21 mouse cellular contexts compared by ENCODE assay signal in the genomic region with DNA sequence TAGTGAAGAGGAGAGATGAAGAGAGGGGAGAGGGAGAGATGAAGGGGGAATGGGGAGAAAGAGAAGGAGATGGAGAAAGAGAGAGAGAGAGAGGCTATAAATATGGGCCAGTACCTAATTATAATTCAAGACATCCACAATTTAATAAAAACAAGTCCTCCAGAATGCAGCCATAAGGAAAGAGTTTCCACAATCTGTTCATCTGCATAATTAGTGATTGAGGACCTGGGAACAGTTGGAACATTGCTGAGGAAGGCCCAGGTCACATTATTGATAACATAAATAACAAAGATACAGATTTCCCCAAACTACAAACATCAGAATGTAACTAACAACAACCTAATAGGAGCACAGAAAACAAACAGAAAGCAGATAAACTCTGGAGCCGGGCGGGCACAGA.
DNase-seq lines count a peak whose midpoint lies in the region; ATAC-seq and TF ChIP-seq lines count a peak whose summit lies in the region.
"Had no signal": no experiment of that assay in that cellular context is flagged by ENCODE, and none has a peak within 500 bp of the region (broad histone marks: within the 10 kb centered on the region; RNA-seq: fewer than 3 reads in every experiment).

No protein-coding gene starts in this region.

- no peak for DNase-seq in forebrain, postnatal 0 days
- no peak for DNase-seq in heart, postnatal 25 days (ENCODE audit: low spot score)
- peak; percentile 12 for DNase-seq in brain, adult 2 months (ENCODE audit: low read depth, low spot score)
- DNase-seq: adrenal gland, adult 8-10 months; cerebellum, adult 18-20 months; cerebellum, adult 9-11 months; cerebellum, postnatal 36 days; gastrocnemius, postnatal 25 days; heart, postnatal 4 days; kidney, adult 11 months; kidney, adult 9 months had no signal

- H3K9me3 ChIP-seq in forebrain, embryonic 15.5 days: no peaks in the 10 kb centered on the region
- H3K9me3 ChIP-seq in forebrain, postnatal 0 days (ENCODE audit: low read length): no peaks in the 10 kb centered on the region
- H3K9me3 ChIP-seq in heart, embryonic 13.5 days: no peaks in the 10 kb centered on the region
- H3K9me3 ChIP-seq in embryonic facial prominence, embryonic 13.5 days: no peaks in the 10 kb centered on the region
- H3K9me3 ChIP-seq in intestine, embryonic 15.5 days: no peaks in the 10 kb centered on the region
- H3K9me3 ChIP-seq: hindbrain, embryonic 12.5 days had no signal

- H3K27ac ChIP-seq in forebrain, embryonic 15.5 days (replicated peaks): peak overlapping the region; percentile 50
- H3K27ac ChIP-seq in forebrain, postnatal 0 days (ENCODE audit: low read depth, low read length): no peak overlapping the region
- H3K27ac ChIP-seq in heart, embryonic 13.5 days (replicated peaks): peak overlapping the region; percentile 47; the same call in 1 of the 2 replicates
- H3K27ac ChIP-seq in embryonic facial prominence, embryonic 13.5 days: peak overlapping the region; percentile 81
- no peak overlapping the region for H3K27ac ChIP-seq in intestine, embryonic 15.5 days
- H3K27ac ChIP-seq: hindbrain, embryonic 12.5 days; kidney, postnatal 0 days had no signal

- H3K27me3 ChIP-seq in forebrain, embryonic 15.5 days: no peaks in the 10 kb centered on the region
- no peaks in the 10 kb centered on the region for H3K27me3 ChIP-seq in forebrain, postnatal 0 days (ENCODE audit: insufficient read depth, low read length)
- no peaks in the 10 kb centered on the region for H3K27me3 ChIP-seq in heart, embryonic 13.5 days (replicated peaks)
- H3K27me3 ChIP-seq in embryonic facial prominence, embryonic 13.5 days: no peaks in the 10 kb centered on the region
- no peaks in the 10 kb centered on the region for H3K27me3 ChIP-seq in intestine, embryonic 15.5 days (replicated peaks)
- H3K27me3 ChIP-seq: hindbrain, embryonic 12.5 days had no signal

- H3K9ac ChIP-seq in forebrain, embryonic 15.5 days (replicated peaks): no peak overlapping the region
- H3K9ac ChIP-seq in forebrain, postnatal 0 days: no peak overlapping the region
- no peak overlapping the region for H3K9ac ChIP-seq in heart, embryonic 13.5 days
- no peak overlapping the region for H3K9ac ChIP-seq in embryonic facial prominence, embryonic 13.5 days
- no peak overlapping the region for H3K9ac ChIP-seq in intestine, embryonic 15.5 days
- H3K9ac ChIP-seq: hindbrain, embryonic 12.5 days had no signal

- H3K4me3 ChIP-seq in forebrain, embryonic 15.5 days: no peak overlapping the region
- no peak overlapping the region for H3K4me3 ChIP-seq in forebrain, postnatal 0 days (ENCODE audit: low read depth, low read length)
- no peak overlapping the region for H3K4me3 ChIP-seq in heart, embryonic 13.5 days
- H3K4me3 ChIP-seq in embryonic facial prominence, embryonic 13.5 days: no peak overlapping the region
- no peak overlapping the region for H3K4me3 ChIP-seq in intestine, embryonic 15.5 days (replicated peaks)
- H3K4me3 ChIP-seq: hindbrain, embryonic 12.5 days had no signal

- H3K4me2 ChIP-seq in forebrain, embryonic 15.5 days (replicated peaks): no peak overlapping the region
- no peak overlapping the region for H3K4me2 ChIP-seq in forebrain, postnatal 0 days (ENCODE audit: low read depth)
- H3K4me2 ChIP-seq in heart, embryonic 13.5 days: no peak overlapping the region
- no peak overlapping the region for H3K4me2 ChIP-seq in embryonic facial prominence, embryonic 13.5 days
- H3K4me2 ChIP-seq in intestine, embryonic 15.5 days (replicated peaks): no peak overlapping the region
- H3K4me2 ChIP-seq: heart, embryonic 11.5 days; hindbrain, embryonic 12.5 days had no signal

- intact Hi-C loops in heart, postnatal 25 days (cut with DNase I): no loop called here

- ATAC-seq in forebrain, embryonic 15.5 days (replicated peaks): no peak
- ATAC-seq in forebrain, postnatal 0 days: no peak
- no peak for ATAC-seq in heart, embryonic 13.5 days (ENCODE audit: extremely low read depth, insufficient number of reproducible peaks, low FRiP score, low TSS enrichment)
- no peak for ATAC-seq in embryonic facial prominence, embryonic 13.5 days (ENCODE audit: insufficient number of reproducible peaks, insufficient read depth, low FRiP score, low TSS enrichment, low read depth)
- ATAC-seq in intestine, embryonic 15.5 days: no peak
- ATAC-seq: hindbrain, embryonic 16.5 days; inflammation-experienced regulatory T-cells, adult 6 months had no signal

- no peak for TF ChIP-seq CTCF in forebrain, postnatal 0 days (IDR thresholded peaks at IDR 0.05; ENCODE audit: low read depth)

- H3K36me3 ChIP-seq in forebrain, embryonic 15.5 days: no peaks in the 10 kb centered on the region
- no peaks in the 10 kb centered on the region for H3K36me3 ChIP-seq in forebrain, postnatal 0 days (ENCODE audit: insufficient read depth)
- no peaks in the 10 kb centered on the region for H3K36me3 ChIP-seq in heart, embryonic 13.5 days
- no peaks in the 10 kb centered on the region for H3K36me3 ChIP-seq in embryonic facial prominence, embryonic 13.5 days
- no peaks in the 10 kb centered on the region for H3K36me3 ChIP-seq in intestine, embryonic 15.5 days
- H3K36me3 ChIP-seq: G1E; hindbrain, embryonic 12.5 days had no signal

- WGBS in forebrain, embryonic 15.5 days: 70% methylated on average over 2 of the region's 2 CpGs
- 84% methylated on average over 2 of the region's 2 CpGs for WGBS in forebrain, postnatal 0 days
- WGBS in heart, embryonic 13.5 days: 31% methylated on average over 2 of the region's 2 CpGs
- 49% methylated on average over 2 of the region's 2 CpGs for WGBS in embryonic facial prominence, embryonic 13.5 days
- WGBS in intestine, embryonic 15.5 days: 67% methylated on average over 2 of the region's 2 CpGs

- no peaks in the 10 kb centered on the region; the same call in 1 of the 2 replicates for H3K4me1 ChIP-seq in forebrain, embryonic 15.5 days
- no peaks in the 10 kb centered on the region for H3K4me1 ChIP-seq in forebrain, postnatal 0 days (ENCODE audit: insufficient read depth)
- peaks cover 33% of the 10 kb centered on the region for H3K4me1 ChIP-seq in heart, embryonic 13.5 days
- H3K4me1 ChIP-seq in embryonic facial prominence, embryonic 13.5 days: peaks cover 37% of the 10 kb centered on the region
- H3K4me1 ChIP-seq in intestine, embryonic 15.5 days (replicated peaks): no peaks in the 10 kb centered on the region

Comparison
In these comparisons a context has a peak if more than half of its experiments do, and no peak if none do; other contexts are left out.
1. H3K27ac ChIP-seq: peak in forebrain, embryonic 15.5 days (single experiment), heart, embryonic 13.5 days (single experiment) and embryonic facial prominence, embryonic 13.5 days (single experiment); none in forebrain, postnatal 0 days (single experiment) and intestine, embryonic 15.5 days (single experiment).